Mouse (Mus musculus): ENCODE data around the gene Prss50. TPM values are rescaled to one million over a fixed set of nuclear protein-coding genes. Genes with fewer than 3 reads are reported as not detected.
A peak's percentile ranks its signal among the peaks of the same experiment; 100 is the strongest.

The Prss50 gene
- polyA plus RNA-seq, 1 experiment: 0.19 TPM

DNA sequence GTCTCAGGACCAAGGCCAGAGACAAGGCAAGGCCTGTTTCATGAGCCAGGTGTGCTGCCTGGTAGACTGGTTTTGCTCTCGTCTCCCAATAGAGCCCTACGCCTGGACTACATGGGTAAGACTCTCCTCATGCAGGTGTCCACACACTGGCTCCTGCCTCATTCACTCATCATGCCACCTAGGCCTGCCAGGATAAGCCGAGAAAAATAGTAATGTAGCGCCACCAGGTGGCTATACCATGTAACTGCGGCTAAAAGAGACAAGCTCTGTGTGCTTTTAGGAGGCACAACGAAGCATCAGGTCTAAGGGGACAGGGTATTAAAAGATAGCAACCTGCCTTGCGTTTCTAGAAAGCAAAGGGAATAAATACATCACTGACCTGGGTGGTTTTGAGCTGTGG, 13.3 kb downstream of the Prss50 start:
- peak; percentile 77; the same call in 1 of the 2 replicates for TF ChIP-seq CTCF (IDR thresholded peaks at IDR 0.05; ENCODE audit: borderline replicate concordance, control insufficient read depth, extremely low read depth, insufficient read depth, low read length, poor library complexity)
- no peak for TF ChIP-seq POLR2A (IDR thresholded peaks at IDR 0.05; ENCODE audit: control insufficient read depth, extremely low read depth, insufficient read depth, low read length, poor library complexity)
- Histone ChIP-seq H3K4me3 (ENCODE audit: control insufficient read depth, insufficient read depth, low read length) (no peak overlapping the region), H3K36me3 (ENCODE audit: control insufficient read depth, insufficient read depth, low read length) (no peaks in the 10 kb centered on the region), H3K4me1 (replicated peaks; ENCODE audit: control insufficient read depth, insufficient read depth, low read length) (peaks cover 25% of the 10 kb centered on the region), H3K27ac (ENCODE audit: control insufficient read depth, insufficient read depth, low read length) (no peak overlapping the region), H3K27me3 (ENCODE audit: control insufficient read depth, insufficient read depth, low read length) (no peaks in the 10 kb centered on the region)
- 18% methylated on average over 7 of the region's 7 CpGs for WGBS
- DNase-seq: peak; percentile 69

DNA sequence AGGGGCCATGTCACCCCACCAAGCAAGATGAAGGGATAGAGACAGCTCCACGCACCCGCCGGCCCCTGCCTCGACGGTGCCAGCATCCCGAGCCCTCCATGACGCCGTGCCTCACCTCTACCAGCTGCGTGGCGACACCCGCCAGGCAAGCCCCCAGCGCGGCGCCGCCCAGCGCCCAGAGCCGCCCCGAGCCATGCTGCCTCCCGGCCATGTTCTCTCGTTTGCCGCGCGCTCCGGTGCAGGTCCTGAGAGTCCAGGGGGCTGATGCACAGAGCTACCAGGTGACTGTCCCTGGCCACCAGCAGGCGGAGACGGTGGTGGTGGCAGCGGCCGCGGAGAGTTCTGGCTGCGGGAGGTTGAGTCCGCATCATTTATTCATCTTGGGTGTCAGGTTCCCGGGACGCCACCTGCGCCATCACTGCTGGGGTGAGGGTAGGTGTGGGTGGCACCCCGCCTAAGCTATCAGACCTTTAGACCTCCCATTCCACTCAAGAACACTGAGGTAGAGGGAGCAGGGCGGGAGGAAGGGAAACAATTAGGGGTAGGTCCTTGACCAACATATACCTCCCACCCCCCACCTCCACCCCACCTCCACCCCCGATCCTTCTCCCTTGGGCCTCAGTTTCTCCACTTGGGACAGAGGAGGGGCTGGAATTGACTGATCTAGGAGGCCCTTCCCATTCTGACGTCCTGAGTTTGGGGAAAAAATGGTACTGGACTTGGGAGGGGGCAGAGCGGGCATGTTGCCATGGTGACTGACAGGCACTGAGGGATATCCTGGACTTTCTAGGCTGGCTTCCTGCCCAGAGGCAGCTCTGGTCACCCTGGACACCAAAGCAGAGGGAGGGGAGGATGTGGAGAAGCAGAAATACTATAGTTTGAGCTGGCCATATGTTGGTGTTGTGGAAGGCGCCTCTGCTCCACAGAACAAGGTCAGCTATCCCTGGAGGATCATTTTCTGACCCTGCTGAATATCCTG, 16.2 kb downstream of the Prss50 start:
- DNase-seq: peak; percentile 50
- no peak for TF ChIP-seq POLR2A (IDR thresholded peaks at IDR 0.05; ENCODE audit: control insufficient read depth, extremely low read depth, insufficient read depth, low read length, poor library complexity)
- 0 out of 2 replicates have a peak, but pooled peaks have one; percentile 26 for TF ChIP-seq CTCF (IDR thresholded peaks at IDR 0.05; ENCODE audit: borderline replicate concordance, control insufficient read depth, extremely low read depth, insufficient read depth, low read length, poor library complexity)
- Histone ChIP-seq H3K4me1 (replicated peaks; ENCODE audit: control insufficient read depth, insufficient read depth, low read length) (peaks cover 40% of the 10 kb centered on the region), H3K27me3 (ENCODE audit: control insufficient read depth, insufficient read depth, low read length) (no peaks in the 10 kb centered on the region), H3K36me3 (ENCODE audit: control insufficient read depth, insufficient read depth, low read length) (no peaks in the 10 kb centered on the region), H3K27ac (ENCODE audit: control insufficient read depth, insufficient read depth, low read length) (peak overlapping the region; percentile 72), H3K4me3 (ENCODE audit: control insufficient read depth, insufficient read depth, low read length) (peak overlapping the region; percentile 50)
- WGBS: 38% methylated on average over 40 of the region's 40 CpGs

DNA sequence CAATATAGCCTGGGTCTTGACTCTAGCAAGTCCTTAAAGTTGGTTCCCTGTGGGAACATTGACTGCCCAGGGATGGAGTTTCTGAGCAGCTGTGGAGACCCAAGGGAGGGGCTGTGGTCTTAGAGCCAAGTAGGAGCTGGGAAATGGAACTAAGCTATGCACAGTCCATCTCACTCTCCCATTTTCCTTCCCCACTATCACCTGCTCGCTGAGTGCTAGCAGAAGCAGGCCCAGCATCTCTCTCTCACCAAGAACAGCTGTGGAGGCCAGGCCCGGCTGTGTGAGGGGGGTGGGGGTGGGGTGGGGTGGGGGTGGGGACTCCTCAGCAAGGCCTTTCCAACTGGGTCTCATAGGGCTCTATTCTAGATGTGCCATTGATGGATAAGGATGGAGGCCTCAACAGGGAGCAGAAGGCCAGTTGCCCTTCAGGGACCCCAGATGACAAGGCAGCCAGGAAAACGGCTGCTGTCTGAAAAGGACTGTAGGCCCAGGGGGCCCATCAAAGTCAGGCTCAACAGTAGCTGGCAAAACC, 17.0 kb downstream of the Prss50 start:
- Histone ChIP-seq H3K27me3 (ENCODE audit: control insufficient read depth, insufficient read depth, low read length) (no peaks in the 10 kb centered on the region), H3K27ac (ENCODE audit: control insufficient read depth, insufficient read depth, low read length) (peak overlapping the region; percentile 72), H3K36me3 (ENCODE audit: control insufficient read depth, insufficient read depth, low read length) (no peaks in the 10 kb centered on the region), H3K4me1 (replicated peaks; ENCODE audit: control insufficient read depth, insufficient read depth, low read length) (peaks cover 48% of the 10 kb centered on the region), H3K4me3 (ENCODE audit: control insufficient read depth, insufficient read depth, low read length) (no peak overlapping the region)
- TF ChIP-seq POLR2A (IDR thresholded peaks at IDR 0.05; ENCODE audit: control insufficient read depth, extremely low read depth, insufficient read depth, low read length, poor library complexity) (no peak), CTCF (IDR thresholded peaks at IDR 0.05; ENCODE audit: borderline replicate concordance, control insufficient read depth, extremely low read depth, insufficient read depth, low read length, poor library complexity) (no peak)
- WGBS: 54% methylated on average over 3 of the region's 3 CpGs
- peak; percentile 16 for DNase-seq

DNA sequence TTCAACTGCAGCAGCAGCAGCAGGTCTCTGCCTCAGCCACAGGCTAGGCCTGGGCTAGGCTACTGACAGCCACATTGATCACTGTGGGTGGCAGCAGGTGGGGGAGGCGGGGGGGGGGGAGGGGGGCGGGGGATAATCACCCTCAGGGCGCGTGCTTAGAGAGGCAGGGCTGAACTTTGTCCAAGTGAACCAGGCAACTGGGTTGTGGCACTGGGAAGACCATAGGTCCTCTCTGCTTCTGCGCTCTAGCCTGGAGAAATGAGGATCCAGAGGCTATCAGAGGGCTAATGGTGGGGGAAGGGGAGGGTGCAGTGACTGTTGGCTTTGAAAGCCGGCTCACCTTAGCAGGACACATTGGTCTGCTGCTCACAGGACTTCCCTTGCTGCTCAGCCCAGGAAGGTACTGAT, 17.5 kb downstream of the Prss50 start:
- TF ChIP-seq POLR2A (IDR thresholded peaks at IDR 0.05; ENCODE audit: control insufficient read depth, extremely low read depth, insufficient read depth, low read length, poor library complexity) (no peak), CTCF (IDR thresholded peaks at IDR 0.05; ENCODE audit: borderline replicate concordance, control insufficient read depth, extremely low read depth, insufficient read depth, low read length, poor library complexity) (no peak)
- DNase-seq: no peak
- Histone ChIP-seq H3K36me3 (ENCODE audit: control insufficient read depth, insufficient read depth, low read length) (no peaks in the 10 kb centered on the region), H3K27me3 (ENCODE audit: control insufficient read depth, insufficient read depth, low read length) (no peaks in the 10 kb centered on the region), H3K27ac (ENCODE audit: control insufficient read depth, insufficient read depth, low read length) (peak overlapping the region; percentile 46; the same call in 1 of the 2 replicates), H3K4me1 (replicated peaks; ENCODE audit: control insufficient read depth, insufficient read depth, low read length) (peaks cover 50% of the 10 kb centered on the region), H3K4me3 (ENCODE audit: control insufficient read depth, insufficient read depth, low read length) (no peak overlapping the region)
- 73% methylated on average over 6 of the region's 6 CpGs for WGBS

DNA sequence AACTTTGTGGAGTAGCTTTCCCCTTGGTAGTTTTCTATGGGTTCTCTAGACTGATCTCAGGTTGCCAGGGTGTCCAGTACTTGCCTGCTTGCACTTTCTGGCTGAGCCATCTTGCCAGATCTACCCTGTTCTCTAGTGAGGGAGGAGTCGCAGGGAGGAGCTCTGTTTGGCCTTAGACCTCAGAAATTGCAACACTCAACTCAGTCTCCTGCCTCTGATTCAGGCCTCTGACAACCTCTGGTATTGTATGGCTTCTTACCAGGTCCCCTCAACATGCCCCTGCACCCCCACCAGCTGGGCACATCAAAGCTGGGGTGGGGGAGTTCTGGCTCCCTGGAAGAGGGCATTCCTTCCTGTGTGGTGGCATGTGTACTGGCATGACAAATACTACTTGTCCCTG, 19.6 kb downstream of the Prss50 start:
- DNase-seq: no peak
- no peak for TF ChIP-seq POLR2A (IDR thresholded peaks at IDR 0.05; ENCODE audit: control insufficient read depth, extremely low read depth, insufficient read depth, low read length, poor library complexity)
- no peak for TF ChIP-seq CTCF (IDR thresholded peaks at IDR 0.05; ENCODE audit: borderline replicate concordance, control insufficient read depth, extremely low read depth, insufficient read depth, low read length, poor library complexity)
- Histone ChIP-seq H3K4me3 (ENCODE audit: control insufficient read depth, insufficient read depth, low read length) (no peak overlapping the region), H3K27me3 (ENCODE audit: control insufficient read depth, insufficient read depth, low read length) (no peaks in the 10 kb centered on the region), H3K36me3 (ENCODE audit: control insufficient read depth, insufficient read depth, low read length) (no peaks in the 10 kb centered on the region), H3K27ac (ENCODE audit: control insufficient read depth, insufficient read depth, low read length) (peak overlapping the region; percentile 16; the same call in 1 of the 2 replicates), H3K4me1 (replicated peaks; ENCODE audit: control insufficient read depth, insufficient read depth, low read length) (peaks cover 67% of the 10 kb centered on the region)
- WGBS: 71% methylated on average over 1 of the region's 1 CpGs

DNA sequence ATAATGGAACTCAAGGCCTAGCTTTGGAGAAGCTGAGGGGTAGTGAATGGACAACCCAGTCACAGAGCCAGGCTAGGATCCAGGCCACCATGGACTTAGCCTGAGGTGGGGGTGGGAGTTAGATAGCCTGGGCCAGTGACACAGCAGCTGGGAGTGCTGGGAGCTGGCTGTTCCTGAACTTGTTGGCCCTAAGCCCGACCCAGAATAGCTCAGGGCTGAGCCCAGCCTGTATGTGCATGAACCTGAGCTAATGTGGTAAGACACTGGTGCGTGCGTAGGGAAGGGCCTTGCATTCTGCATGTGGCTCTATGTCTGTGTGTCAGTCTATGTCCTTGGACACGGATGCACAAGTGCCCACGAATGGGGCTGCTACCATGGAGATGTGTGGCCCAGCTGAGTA, 20.1 kb downstream of the Prss50 start:
- Histone ChIP-seq H3K4me3 (ENCODE audit: control insufficient read depth, insufficient read depth, low read length) (peak overlapping the region; percentile 17; the same call in 1 of the 2 replicates), H3K4me1 (replicated peaks; ENCODE audit: control insufficient read depth, insufficient read depth, low read length) (peaks cover 69% of the 10 kb centered on the region), H3K27ac (ENCODE audit: control insufficient read depth, insufficient read depth, low read length) (peak overlapping the region; percentile 16; the same call in 1 of the 2 replicates), H3K36me3 (ENCODE audit: control insufficient read depth, insufficient read depth, low read length) (no peaks in the 10 kb centered on the region), H3K27me3 (ENCODE audit: control insufficient read depth, insufficient read depth, low read length) (no peaks in the 10 kb centered on the region)
- no peak for TF ChIP-seq POLR2A (IDR thresholded peaks at IDR 0.05; ENCODE audit: control insufficient read depth, extremely low read depth, insufficient read depth, low read length, poor library complexity)
- no peak for TF ChIP-seq CTCF (IDR thresholded peaks at IDR 0.05; ENCODE audit: borderline replicate concordance, control insufficient read depth, extremely low read depth, insufficient read depth, low read length, poor library complexity)
- 80% methylated on average over 5 of the region's 5 CpGs for WGBS
- no peak for DNase-seq

Measured in thymus, adult 2 months (tissue).